Mouse (Mus musculus) frontal cortex, postnatal 10 days (tissue): Measurements from ENCODE around the gene Gucy2f.
"Not testable (repeated sequence)": the region's sequence is repeated elsewhere in the genome, so short reads cannot be mapped to it uniquely, and the experiment has no call there.

Source experiments
- DNase-seq, 2 experiments: peaks; one replicate each; pipeline ENCODE4 v3.0.0; 2022; ENCODE audit warnings: low spot score in 2 of 2, mixed read lengths in 1 of 2

The Gucy2f gene

GRCm38 (mm10) chrX:142196831-142197230, at the start of gene Gucy2f:
Gucy2f (minus strand) TSS chrX:142196931.
- no peak for DNase-seq

- no peak for DNase-seq
Measured at GRCm38 (mm10) chrX:142245682-142246327, 49.1 kb upstream of the Gucy2f start.

GRCm38 (mm10) chrX:142237101-142237500, 40.4 kb upstream of the Gucy2f start:
- DNase-seq, result no peak

- not testable (repeated sequence) for DNase-seq
Measured at GRCm38 (mm10) chrX:142236146-142236545, 39.4 kb upstream of the Gucy2f start.

GRCm38 (mm10) chrX:142228769-142229158, 32.0 kb upstream of the Gucy2f start:
- no peak for DNase-seq

- DNase-seq, result peak; percentile 60 to 61
Measured at GRCm38 (mm10) chrX:142228055-142228768, 31.5 kb upstream of the Gucy2f start.

- no peak for DNase-seq
Measured at GRCm38 (mm10) chrX:142227398-142228054, 30.8 kb upstream of the Gucy2f start.

- no peak for DNase-seq
Measured at GRCm38 (mm10) chrX:142226542-142226941, 29.8 kb upstream of the Gucy2f start, which contains the start of gene Nxt2. Nxt2 (plus strand) TSS chrX:142226770.

GRCm38 (mm10) chrX:142200295-142200694, 3.6 kb upstream of the Gucy2f start:
- DNase-seq, result peak; percentile 2 to 20

- no peak for DNase-seq
Measured at GRCm38 (mm10) chrX:142195551-142195950, 1.2 kb downstream of the Gucy2f start.

GRCm38 (mm10) chrX:142194420-142194819, 2.3 kb downstream of the Gucy2f start:
- peak; percentile 4 to 8 for DNase-seq

- no peak for DNase-seq
Measured at GRCm38 (mm10) chrX:142190355-142190754, 6.4 kb downstream of the Gucy2f start.

GRCm38 (mm10) chrX:142189023-142189703, 7.6 kb downstream of the Gucy2f start:
- peak; percentile 7 to 33 for DNase-seq

- no peak for DNase-seq
Measured at GRCm38 (mm10) chrX:142182026-142182425, 14.7 kb downstream of the Gucy2f start.

- no peak for DNase-seq
Measured at GRCm38 (mm10) chrX:142176981-142177380, 19.8 kb downstream of the Gucy2f start.

- no peak for DNase-seq
Measured at GRCm38 (mm10) chrX:142115779-142116178, 81.0 kb downstream of the Gucy2f start.

GRCm38 (mm10) chrX:142111236-142111635, 85.5 kb downstream of the Gucy2f start:
- no peak for DNase-seq

- no peak for DNase-seq
Measured at GRCm38 (mm10) chrX:142096904-142097303, 99.8 kb downstream of the Gucy2f start.

GRCm38 (mm10) chrX:142095579-142095978, 101.2 kb downstream of the Gucy2f start:
- no peak for DNase-seq

GRCm38 (mm10) chrX:142062585-142062984, 134.1 kb downstream of the Gucy2f start:
- no peak for DNase-seq
